Mouse (Mus musculus) hindbrain, embryonic 16.5 days (tissue): Measurements from ENCODE around the gene Col16a1. TPM values are rescaled to one million over a fixed set of nuclear protein-coding genes. Genes with fewer than 3 reads are reported as not detected.

ENCODE experiments used
- ATAC-seq: fragments of 200-750 bp; cut with Nextera tagmentation; 2 replicates; pipeline ENCODE4 v1.8.0; 2017; ENCODE audit warnings: moderate TSS enrichment, moderate library complexity
- H3K27ac ChIP-seq: fragments of 300-500 bp; sonication (generic); 2 replicates; pipeline ENCODE4 v1.5.1; 2014; ENCODE audit warnings: low read depth, mild to moderate bottlenecking, control low read depth, low read length, moderate library complexity
- H3K27me3 ChIP-seq: fragments of 300-500 bp; sonication (generic); replicated peaks from 2 replicates; pipeline ENCODE4 v1.6.1; 2014; ENCODE audit warnings: low read length; ENCODE audit not compliant: control insufficient read depth, insufficient read depth
- H3K36me3 ChIP-seq: fragments of 300-500 bp; sonication (generic); 2 replicates; pipeline ENCODE4 v1.6.1; 2014; ENCODE audit warnings: mild to moderate bottlenecking, low read length, moderate library complexity, mixed read lengths; ENCODE audit not compliant: control insufficient read depth, insufficient read depth
- H3K4me1 ChIP-seq: fragments of 300-500 bp; sonication (generic); 2 replicates; pipeline ENCODE4 v1.6.1; 2014; ENCODE audit warnings: low read depth, low read length; ENCODE audit not compliant: control insufficient read depth, insufficient read depth
- H3K4me2 ChIP-seq: fragments of 300-500 bp; sonication (generic); 2 replicates; pipeline ENCODE4 v1.6.1; 2014; ENCODE audit warnings: mild to moderate bottlenecking, low read length, control low read depth, moderate library complexity
- H3K4me3 ChIP-seq: fragments of 300-500 bp; sonication (generic); 2 replicates; pipeline ENCODE4 v1.5.1; 2014; ENCODE audit warnings: mild to moderate bottlenecking, low read length, control low read depth, moderate library complexity
- H3K9ac ChIP-seq: fragments of 300-500 bp; sonication (generic); 2 replicates; pipeline ENCODE4 v1.6.1; 2014; ENCODE audit warnings: low read depth, mild to moderate bottlenecking, control low read depth, low read length, moderate library complexity
- H3K9me3 ChIP-seq: fragments of 300-500 bp; sonication (generic); 2 replicates; pipeline ENCODE4 v1.6.1; 2014; ENCODE audit warnings: mild to moderate bottlenecking, low read length, moderate library complexity; ENCODE audit not compliant: control insufficient read depth
- WGBS: fragments of 180-500 bp; shearing (Covaris S2); extraction: QIAGEN DNeasy Blood & Tissue Kit; methylation state at CpG from one replicate; pipeline ENCODE4 v1.1.7; 2014; 5-methylcytosine and 5-hydroxymethylcytosine counted together
- polyA plus RNA-seq: library from polyadenylated mRNA; unstranded; fragments of >200 nt; fragmentation: Nextera tagmentation; extraction: Ambion mirVana; gene quantifications from 2 replicates; pipeline ENCODE4 v1.2.1, GENCODE M21; 2015

Gene Col16a1
- polyA plus RNA-seq, 1 experiment from 2014 or later = 11.8 TPM

DNA sequence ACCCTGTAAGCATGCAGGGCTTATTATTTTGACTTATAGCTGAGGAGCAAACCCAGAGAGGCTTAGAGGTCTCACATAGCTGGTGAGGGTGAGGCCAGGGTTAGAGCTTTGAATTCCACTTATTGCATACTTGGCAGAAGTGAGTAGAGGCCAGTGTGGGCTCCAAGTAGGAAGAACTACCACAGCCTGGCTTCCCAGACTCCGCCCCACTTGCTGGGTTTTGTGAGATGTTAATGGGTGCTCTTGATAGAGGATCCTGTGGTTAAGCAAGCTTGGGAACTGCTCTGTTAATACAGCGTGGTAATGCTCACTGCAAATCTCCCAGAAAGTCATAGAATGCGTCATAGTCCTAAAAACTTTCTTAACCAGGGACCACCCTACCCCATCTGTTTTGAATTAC, 61.3 kb downstream of the Col16a1 start:
- H3K4me3 ChIP-seq = no peak overlapping the region
- no peaks in the 10 kb centered on the region for H3K9me3 ChIP-seq
- H3K4me1 ChIP-seq = peaks cover 12% of the 10 kb centered on the region
- no peak for ATAC-seq
- H3K27ac ChIP-seq = no peak overlapping the region
- WGBS = 93% methylated on average over 3 of the region's 3 CpGs
- H3K36me3 ChIP-seq = no peaks in the 10 kb centered on the region
- H3K27me3 ChIP-seq = no peaks in the 10 kb centered on the region
- H3K4me2 ChIP-seq = no peak overlapping the region
- no peak overlapping the region for H3K9ac ChIP-seq

DNA sequence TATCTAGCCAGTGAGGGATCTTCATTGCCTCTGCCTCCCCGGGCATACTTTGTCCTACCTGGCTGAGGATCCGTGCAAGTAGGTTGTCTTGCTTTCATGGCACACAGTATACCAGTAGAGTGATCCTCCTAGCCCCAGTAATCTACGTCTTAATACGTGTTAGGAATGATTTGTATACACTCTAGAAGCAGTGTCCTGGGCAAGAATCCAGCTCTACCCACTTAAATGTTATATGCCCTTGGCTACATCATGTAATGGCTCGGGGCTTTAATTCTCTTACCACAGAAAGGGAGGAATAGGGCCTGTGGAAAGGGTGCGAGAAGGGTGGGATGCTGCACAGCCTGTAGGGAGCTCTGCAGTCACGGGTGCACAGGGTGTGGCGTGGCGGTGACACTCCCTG, 62.0 kb downstream of the Col16a1 start:
- WGBS = 92% methylated on average over 9 of the region's 9 CpGs
- no peak for ATAC-seq

DNA sequence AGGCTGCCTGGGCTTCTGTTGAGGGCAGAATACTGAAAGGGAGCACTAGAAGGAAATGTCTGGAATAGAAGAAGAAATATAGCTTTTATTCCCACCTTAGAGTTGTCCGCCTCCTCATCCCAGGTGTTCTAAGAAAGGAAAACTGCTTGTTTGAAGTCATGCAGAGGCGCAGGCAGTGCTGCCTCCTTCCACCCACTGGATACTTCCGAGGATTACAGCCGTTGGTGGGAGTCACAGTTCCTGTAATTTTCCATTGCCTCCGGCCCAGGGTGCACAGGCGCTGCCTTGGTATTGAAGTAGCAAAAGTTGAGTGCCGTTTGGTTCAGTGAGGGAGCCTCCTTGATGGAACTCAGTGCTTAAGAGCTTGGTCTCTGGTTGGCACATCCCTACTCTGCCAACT, 62.5 kb downstream of the Col16a1 start:
- H3K36me3 ChIP-seq = no peaks in the 10 kb centered on the region
- H3K4me1 ChIP-seq = peaks cover 12% of the 10 kb centered on the region
- H3K4me2 ChIP-seq = no peak overlapping the region
- no peak overlapping the region for H3K9ac ChIP-seq
- WGBS = 86% methylated on average over 7 of the region's 7 CpGs
- no peak overlapping the region for H3K27ac ChIP-seq
- no peak overlapping the region for H3K4me3 ChIP-seq
- no peaks in the 10 kb centered on the region for H3K27me3 ChIP-seq
- no peaks in the 10 kb centered on the region for H3K9me3 ChIP-seq
- no peak for ATAC-seq

More for the DNA sequence above, 62.0 kb downstream of the Col16a1 start:
- Histone ChIP-seq H3K4me2 (no peak overlapping the region), H3K4me3 (no peak overlapping the region), H3K36me3 (no peaks in the 10 kb centered on the region), H3K27ac (no peak overlapping the region), H3K4me1 (peaks cover 12% of the 10 kb centered on the region), H3K27me3 (no peaks in the 10 kb centered on the region), H3K9me3 (no peaks in the 10 kb centered on the region), H3K9ac (no peak overlapping the region)

- ATAC-seq = no peak
- H3K9ac ChIP-seq = no peak overlapping the region
Observed at GRCm38 (mm10) chr4:130112299-130112698, 64.7 kb downstream of the Col16a1 start.

DNA sequence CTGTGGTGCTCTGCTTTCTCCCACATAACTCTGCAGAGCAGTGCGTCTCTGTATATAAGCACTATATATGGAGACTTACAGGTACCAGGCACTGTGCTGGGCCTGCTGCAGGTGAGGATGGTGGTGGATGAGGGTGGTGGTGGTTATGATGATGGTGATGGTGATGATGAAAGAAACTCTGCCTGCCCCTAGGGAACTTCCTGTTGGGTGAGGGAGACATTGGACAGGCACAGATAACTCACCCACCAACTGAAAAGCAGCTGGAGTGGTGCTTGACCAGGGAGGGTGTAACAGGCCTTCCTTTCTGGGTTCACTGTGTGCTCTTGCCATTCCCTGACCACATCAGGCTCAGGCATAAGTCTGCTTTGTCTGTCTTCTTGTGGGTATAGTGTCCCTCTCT, 65.1 kb downstream of the Col16a1 start:
- WGBS = 96% methylated on average over 1 of the region's 1 CpGs
- no peak overlapping the region for H3K4me2 ChIP-seq
- peaks cover 2% of the 10 kb centered on the region for H3K36me3 ChIP-seq
- ATAC-seq = no peak
- H3K4me1 ChIP-seq = peaks cover 12% of the 10 kb centered on the region
- H3K9me3 ChIP-seq = no peaks in the 10 kb centered on the region
- H3K27ac ChIP-seq = no peak overlapping the region
- no peaks in the 10 kb centered on the region for H3K27me3 ChIP-seq
- H3K9ac ChIP-seq = no peak overlapping the region
- no peak overlapping the region for H3K4me3 ChIP-seq

More at GRCm38 (mm10) chr4:130112299-130112698, 64.7 kb downstream of the Col16a1 start:
- 88% methylated on average over 7 of the region's 7 CpGs for WGBS
- Histone ChIP-seq H3K36me3 (no peaks in the 10 kb centered on the region), H3K4me3 (no peak overlapping the region), H3K9me3 (no peaks in the 10 kb centered on the region), H3K27ac (no peak overlapping the region), H3K27me3 (no peaks in the 10 kb centered on the region), H3K4me2 (no peak overlapping the region), H3K4me1 (peaks cover 12% of the 10 kb centered on the region)

DNA sequence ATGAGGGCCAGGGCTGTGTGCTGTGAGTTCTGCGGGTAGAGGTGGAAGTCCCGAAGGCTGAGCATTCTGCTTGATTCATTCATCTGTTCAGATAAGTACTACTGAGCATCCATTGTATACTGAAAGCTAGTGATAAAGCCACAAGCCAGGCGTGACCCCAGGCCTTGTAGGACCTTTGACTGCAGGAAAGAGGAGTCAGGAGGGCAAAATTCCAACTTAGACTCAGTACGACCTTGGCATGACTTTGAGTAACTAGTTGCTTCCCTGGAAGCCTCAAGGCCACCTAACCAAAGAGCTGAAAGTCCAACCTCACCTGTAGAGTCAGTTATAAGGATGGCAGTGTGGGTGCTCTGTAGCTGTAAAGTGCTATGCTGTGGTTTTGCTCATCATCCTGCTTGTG, 73.1 kb downstream of the Col16a1 start:
- Histone ChIP-seq H3K4me2 (no peak overlapping the region), H3K9me3 (no peaks in the 10 kb centered on the region), H3K27ac (no peak overlapping the region), H3K4me1 (no peaks in the 10 kb centered on the region), H3K27me3 (no peaks in the 10 kb centered on the region), H3K9ac (no peak overlapping the region), H3K36me3 (peaks cover 17% of the 10 kb centered on the region), H3K4me3 (no peak overlapping the region)
- WGBS = 78% methylated on average over 4 of the region's 4 CpGs
- no peak for ATAC-seq

DNA sequence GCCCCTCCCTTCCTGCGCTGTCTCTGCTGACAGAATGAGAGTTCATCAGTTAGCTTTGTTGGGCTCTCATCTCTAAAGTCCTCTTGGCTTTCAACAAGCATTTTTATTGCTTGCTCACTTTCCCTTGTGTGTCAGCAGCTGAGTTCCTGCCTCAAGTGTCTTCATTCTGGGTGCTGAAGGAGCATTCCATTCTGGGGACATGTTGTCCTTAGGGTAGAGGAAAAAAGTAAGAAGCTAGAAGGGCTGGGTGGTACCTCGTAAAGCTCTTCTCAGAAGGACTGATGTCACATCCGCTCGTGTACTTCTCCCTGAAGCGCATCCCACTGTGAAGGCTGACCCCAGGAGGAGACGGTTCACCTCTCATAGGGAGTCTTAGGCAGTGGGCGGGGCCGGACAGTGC, 73.9 kb downstream of the Col16a1 start:
- no peak for ATAC-seq
- Histone ChIP-seq H3K4me3 (no peak overlapping the region), H3K36me3 (peaks cover 22% of the 10 kb centered on the region), H3K4me1 (no peaks in the 10 kb centered on the region), H3K27me3 (no peaks in the 10 kb centered on the region), H3K9me3 (no peaks in the 10 kb centered on the region), H3K4me2 (no peak overlapping the region), H3K27ac (no peak overlapping the region), H3K9ac (no peak overlapping the region)
- 74% methylated on average over 8 of the region's 8 CpGs for WGBS

DNA sequence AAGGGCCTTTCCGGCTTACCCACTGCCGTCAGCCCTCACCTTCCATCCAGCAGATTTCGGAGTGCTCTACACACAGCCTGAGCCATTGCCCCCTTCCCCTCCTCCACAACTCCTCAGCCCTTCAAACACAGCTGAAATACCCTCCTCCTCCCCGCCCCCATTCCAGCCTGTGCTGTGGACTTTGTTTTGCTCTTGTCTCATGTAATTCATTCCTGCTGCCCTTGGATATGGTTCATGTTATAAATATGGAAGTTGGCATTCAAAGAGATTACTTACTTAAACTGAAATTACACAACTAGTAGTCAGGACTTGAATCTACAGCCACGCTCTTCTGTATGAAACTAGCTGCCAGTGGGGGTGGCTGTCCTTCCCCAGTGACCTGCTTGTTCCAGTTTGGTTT, 75.4 kb downstream of the Col16a1 start:
- Histone ChIP-seq H3K27me3 (no peaks in the 10 kb centered on the region), H3K9ac (no peak overlapping the region), H3K4me3 (no peak overlapping the region), H3K36me3 (peaks cover 27% of the 10 kb centered on the region), H3K4me2 (no peak overlapping the region), H3K27ac (no peak overlapping the region), H3K9me3 (no peaks in the 10 kb centered on the region), H3K4me1 (no peaks in the 10 kb centered on the region)
- WGBS = 92% methylated on average over 5 of the region's 5 CpGs
- no peak for ATAC-seq

DNA sequence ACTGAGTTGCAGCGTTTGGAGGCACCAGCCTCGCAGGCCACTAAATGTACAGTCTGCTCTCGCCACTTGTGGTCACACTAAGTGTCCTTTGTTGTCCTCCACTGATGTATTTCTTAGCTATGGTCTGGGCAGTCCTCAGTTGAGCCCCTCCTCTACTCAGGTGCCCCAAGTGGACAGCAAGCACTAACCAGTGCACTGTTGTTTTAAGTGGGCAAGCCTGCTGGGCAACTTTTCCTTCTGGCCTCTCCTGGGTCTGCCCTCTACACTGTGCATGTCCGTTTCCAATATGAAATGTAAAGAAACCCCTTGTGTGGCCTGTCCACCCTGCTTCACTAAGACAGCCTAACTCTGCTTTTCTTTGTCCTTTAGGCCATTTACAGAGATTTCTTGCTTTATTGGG, 76.5 kb downstream of the Col16a1 start:
- H3K4me3 ChIP-seq = no peak overlapping the region
- H3K27me3 ChIP-seq = no peaks in the 10 kb centered on the region
- no peak for ATAC-seq
- H3K4me2 ChIP-seq = no peak overlapping the region
- H3K9me3 ChIP-seq = no peaks in the 10 kb centered on the region
- peaks cover 27% of the 10 kb centered on the region for H3K36me3 ChIP-seq
- no peaks in the 10 kb centered on the region for H3K4me1 ChIP-seq
- H3K9ac ChIP-seq = no peak overlapping the region
- H3K27ac ChIP-seq = no peak overlapping the region
- 89% methylated on average over 4 of the region's 4 CpGs for WGBS

- peaks cover 27% of the 10 kb centered on the region for H3K36me3 ChIP-seq
- WGBS = 89% methylated on average over 6 of the region's 6 CpGs
Observed at GRCm38 (mm10) chr4:130125164-130125563, 77.5 kb downstream of the Col16a1 start.

More at GRCm38 (mm10) chr4:130125164-130125563, 77.5 kb downstream of the Col16a1 start:
- Histone ChIP-seq H3K9me3 (no peaks in the 10 kb centered on the region), H3K4me2 (no peak overlapping the region), H3K4me1 (no peaks in the 10 kb centered on the region), H3K27me3 (no peaks in the 10 kb centered on the region), H3K4me3 (no peak overlapping the region), H3K27ac (no peak overlapping the region), H3K9ac (no peak overlapping the region)
- ATAC-seq = no peak
